In genomic region chr5:17495616-17496015, GRCm38 (mm10) we compare ENCODE assay signal across 18 mouse cellular contexts. TPM values are rescaled to one million over a fixed set of nuclear protein-coding genes. Genes with fewer than 3 reads are reported as not detected.
DNase-seq lines count a peak whose midpoint lies in the region.
"Had no signal": no experiment of that assay in that cellular context is flagged by ENCODE, and none has a peak within 500 bp of the region (broad histone marks: within the 10 kb centered on the region; RNA-seq: fewer than 3 reads in every experiment).

No protein-coding gene starts in this region.

- peak; percentile 11 for DNase-seq in adrenal gland, postnatal 10 days
- DNase-seq in adrenal gland, postnatal 4 days (ENCODE audit: low spot score in 2 of 2): no peak
- DNase-seq in cerebellum, postnatal 10 days: peak; percentile 86 to 89
- no peak for DNase-seq in cerebellum, adult 18-20 months
- peak; percentile 34 for DNase-seq in left cerebral cortex, postnatal 4 days
- no peak for DNase-seq in left cerebral cortex, adult 18-20 months (ENCODE audit: low spot score in 2 of 2)
- DNase-seq: B cell, adult 2 months; cerebellum, adult 9-11 months; embryo, embryonic 11 days; gastrocnemius, postnatal 25 days; heart, adult 18-20 months; heart, postnatal 10 days; heart, postnatal 36 days; kidney, adult 11 months; kidney, adult 8-10 months had no signal

- intact Hi-C loops in left cerebral cortex, postnatal 4 days (cut with DNase I): no loop called here

RNA-seq across cellular contexts. Expression of gene Speer4f1, which starts 19.7 kb away (rescaled TPM):
- not detected for total RNA-seq in adrenal gland, postnatal 10 days (2021)
- total RNA-seq in adrenal gland, postnatal 4 days (2021): not detected
- total RNA-seq in left cerebral cortex, postnatal 4 days (2021): not detected
- not detected for total RNA-seq in left cerebral cortex, adult 18-20 months (2021)
- total RNA-seq: CH12.LX; G1E; gastrocnemius, adult 8-10 months; gastrocnemius, postnatal 25 days; heart, adult 18-20 months; heart, postnatal 10 days; heart, postnatal 36 days had no signal

Comparison
In these comparisons a context has a peak if more than half of its experiments do, and no peak if none do; other contexts are left out.
1. DNase-seq: peak in adrenal gland, postnatal 10 days (single experiment), cerebellum, postnatal 10 days (2 of 2) and left cerebral cortex, postnatal 4 days (single experiment); none in adrenal gland, postnatal 4 days (0 of 2), cerebellum, adult 18-20 months (0 of 2) and left cerebral cortex, adult 18-20 months (0 of 2).